Mouse (Mus musculus): ENCODE results near the gene Gm5741.
"Not testable (repeated sequence)": the region's sequence is repeated elsewhere in the genome, so short reads cannot be mapped to it uniquely, and the experiment has no call there.

The Gm5741 gene

GRCm38 (mm10) chr8:85067982-85068381 is at the start of gene Gm5741:
Gene Gm5741 (minus strand): TSS chr8:85067982.
- no peak for DNase-seq (ENCODE audit: low spot score)

DNA sequence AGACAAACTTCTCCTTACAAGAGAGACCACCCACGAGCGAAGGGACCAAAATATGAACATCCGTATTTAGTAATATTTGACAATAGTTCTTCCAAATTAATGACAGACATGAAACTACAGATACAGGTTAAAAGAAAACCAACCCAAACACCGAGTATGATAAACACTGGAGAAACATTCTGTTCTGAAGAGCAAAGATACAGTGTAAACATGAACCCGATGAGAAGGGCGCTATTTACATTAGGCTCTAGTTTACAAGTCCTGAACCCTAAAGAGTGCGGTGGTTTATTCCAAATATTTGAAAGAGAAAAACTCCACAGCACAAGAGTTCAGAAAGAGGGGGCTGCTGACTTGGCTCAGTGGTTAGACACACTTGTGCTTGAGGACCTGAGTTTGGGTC is 49.2 kb upstream of the Gm5741 start:
- DNase-seq (ENCODE audit: low spot score): no peak

DNA sequence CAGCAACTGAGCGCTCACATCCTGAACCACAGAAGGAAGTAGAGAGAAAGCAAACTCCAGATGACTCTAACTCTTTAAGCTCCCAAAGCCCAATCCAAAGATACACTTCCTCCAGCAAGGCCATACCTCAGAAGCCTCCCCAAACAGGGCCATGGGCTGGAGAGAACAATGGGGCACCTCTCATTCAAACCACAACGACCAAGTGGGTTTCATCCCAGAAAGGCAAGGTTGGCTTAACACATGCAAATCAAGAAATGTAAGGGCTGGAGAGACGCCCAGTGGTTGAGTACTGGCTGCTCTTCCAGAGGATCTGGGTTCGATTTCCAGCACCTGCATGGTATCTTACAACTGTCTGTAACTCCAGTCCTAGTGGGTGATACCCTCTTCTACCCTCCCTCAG is 47.7 kb upstream of the Gm5741 start:
- DNase-seq (ENCODE audit: low spot score): no peak

- DNase-seq (ENCODE audit: low spot score): no peak
Observed at GRCm38 (mm10) chr8:85113241-85113640, 45.5 kb upstream of the Gm5741 start.

GRCm38 (mm10) chr8:85100076-85100665 is 32.4 kb upstream of the Gm5741 start:
- DNase-seq (ENCODE audit: low spot score): no peak

GRCm38 (mm10) chr8:85096850-85097249 is 29.1 kb upstream of the Gm5741 start:
- no peak for DNase-seq (ENCODE audit: low spot score)

GRCm38 (mm10) chr8:85096196-85096595 is 28.4 kb upstream of the Gm5741 start:
- DNase-seq (ENCODE audit: low spot score): no peak

- DNase-seq (ENCODE audit: low spot score): no peak
Observed at GRCm38 (mm10) chr8:85095566-85095965, 27.8 kb upstream of the Gm5741 start.

DNA sequence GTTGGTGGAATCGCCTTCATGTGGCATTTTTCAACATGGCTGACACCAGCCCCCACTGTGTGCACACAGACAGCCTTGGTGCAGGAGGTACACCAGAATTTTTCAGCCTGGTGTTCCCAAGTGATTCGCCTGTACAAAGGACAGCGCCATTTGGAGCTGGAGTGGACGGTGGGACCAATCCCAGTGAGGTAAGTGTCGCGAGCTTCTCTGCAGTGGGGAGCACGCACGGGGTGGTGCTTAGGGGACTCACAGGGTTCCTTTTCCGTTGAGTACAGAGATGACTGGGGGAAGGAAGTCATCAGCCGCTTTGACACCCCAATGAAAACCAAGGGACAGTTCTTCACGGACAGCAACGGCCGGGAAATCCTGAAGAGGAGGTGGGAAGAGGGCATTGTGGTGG is 27.3 kb upstream of the Gm5741 start:
- DNase-seq (ENCODE audit: low spot score): no peak

GRCm38 (mm10) chr8:85091526-85092090 is 23.8 kb upstream of the Gm5741 start:
- no peak for DNase-seq (ENCODE audit: low spot score)

- DNase-seq (ENCODE audit: low spot score): no peak
Observed at GRCm38 (mm10) chr8:85090856-85091255, 23.1 kb upstream of the Gm5741 start.

- no peak for DNase-seq (ENCODE audit: low spot score)
Observed at GRCm38 (mm10) chr8:85088771-85089170, 21.0 kb upstream of the Gm5741 start.

DNA sequence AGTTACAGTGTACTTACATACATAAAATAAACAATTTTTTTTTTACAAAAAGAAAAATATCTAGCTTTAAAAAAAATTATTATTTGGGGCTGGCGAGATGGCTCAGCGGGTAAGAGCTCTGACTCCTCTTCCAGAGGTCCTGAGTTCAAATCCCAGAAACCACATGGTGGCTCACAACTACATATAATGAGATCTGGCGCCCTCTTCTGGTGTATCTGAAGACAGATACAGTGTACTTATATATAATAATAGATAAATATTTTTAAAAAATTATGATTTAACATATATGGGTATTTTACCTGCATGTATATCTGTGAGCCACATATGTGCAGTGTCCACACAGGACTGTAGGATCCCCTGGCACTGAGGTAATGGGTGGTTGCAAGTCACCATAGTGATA is 18.5 kb upstream of the Gm5741 start:
- no peak for DNase-seq (ENCODE audit: low spot score)

GRCm38 (mm10) chr8:85084633-85085032 is 16.9 kb upstream of the Gm5741 start:
- no peak for DNase-seq (ENCODE audit: low spot score)

DNA sequence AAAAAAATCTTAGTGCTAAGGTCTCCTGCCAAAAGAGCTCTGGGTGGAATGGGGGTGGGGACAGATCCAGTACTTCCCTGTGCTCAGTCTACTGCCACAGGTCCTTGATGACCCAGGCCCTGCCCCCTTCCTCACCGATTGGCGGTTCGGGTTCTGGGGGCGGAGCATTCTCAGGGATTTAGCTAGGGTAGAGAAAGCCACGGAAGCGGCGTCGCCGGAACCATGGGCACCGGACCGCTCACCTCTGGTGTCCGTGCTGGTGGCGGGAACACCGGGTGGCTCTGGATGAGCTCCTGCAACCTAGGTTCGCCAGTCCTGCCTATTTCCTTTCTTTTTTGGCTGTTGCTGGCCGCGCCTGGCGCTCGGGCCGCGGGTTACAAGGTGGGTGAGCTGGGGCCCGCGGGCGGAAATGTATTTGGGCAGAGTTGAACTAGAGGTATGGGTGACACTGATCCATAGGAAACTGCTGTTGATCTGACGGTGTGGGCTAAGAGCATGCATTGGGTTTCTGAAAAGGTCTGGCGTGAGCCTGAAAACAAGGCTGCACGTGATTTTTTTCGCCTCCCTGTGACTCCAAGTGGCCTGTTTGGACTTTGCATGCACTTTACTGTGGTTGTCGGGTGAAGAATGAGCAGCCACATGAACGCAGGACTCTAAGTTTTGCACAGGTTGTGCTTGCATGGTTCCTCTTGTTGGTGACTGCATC is 15.5 kb upstream of the Gm5741 start, which contains the start of gene Man2b1:
Man2b1 (plus strand) TSS at position 163 of the 706 bp plus-strand sequence.
- peak; percentile 85 for DNase-seq (ENCODE audit: low spot score)

- DNase-seq (ENCODE audit: low spot score): not testable (repeated sequence)
Observed at GRCm38 (mm10) chr8:85082169-85082568, 14.4 kb upstream of the Gm5741 start.

- peak; percentile 60 for DNase-seq (ENCODE audit: low spot score)
Observed at GRCm38 (mm10) chr8:85081216-85081555, 13.4 kb upstream of the Gm5741 start, which contains the start of gene Wdr83. Gene Wdr83 (minus strand): TSS chr8:85081306.

DNA sequence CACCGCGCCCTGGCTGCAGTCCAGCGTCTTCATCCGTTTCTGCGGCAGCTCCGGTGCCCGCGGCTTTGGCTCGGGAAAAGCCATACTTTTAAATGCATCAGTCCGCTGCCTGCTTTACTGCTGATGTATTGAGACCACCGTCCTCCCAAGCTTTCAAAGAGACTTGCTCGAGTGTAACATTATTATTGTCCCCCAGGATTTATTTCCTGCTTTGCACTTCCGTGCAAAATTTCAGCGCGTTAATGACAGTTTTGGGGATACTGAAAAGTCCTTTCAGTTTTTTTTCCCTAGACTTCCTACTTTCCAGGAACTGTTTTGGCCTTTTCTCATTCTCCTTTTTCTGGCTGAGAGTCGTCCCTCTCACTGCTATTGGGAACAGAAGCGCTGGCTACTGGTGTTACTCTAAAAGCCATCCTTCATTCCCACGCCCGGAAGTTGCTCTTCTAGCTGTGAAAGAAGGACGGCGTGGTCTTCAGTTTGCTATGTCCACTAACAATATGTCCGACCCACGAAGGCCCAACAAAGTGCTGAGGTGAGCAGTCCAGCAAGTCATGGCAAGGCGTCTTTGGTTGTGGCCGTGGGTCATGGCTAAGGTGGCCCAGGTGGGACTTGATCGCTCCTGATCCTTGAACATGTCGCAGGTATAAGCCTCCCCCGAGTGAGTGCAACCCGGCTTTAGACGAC is 12.9 kb upstream of the Gm5741 start, which contains the start of gene Wdr83os:
Wdr83os (plus strand) TSS at position 209 of the 684 bp plus-strand sequence.
- DNase-seq (ENCODE audit: low spot score): peak; percentile 59

DNA sequence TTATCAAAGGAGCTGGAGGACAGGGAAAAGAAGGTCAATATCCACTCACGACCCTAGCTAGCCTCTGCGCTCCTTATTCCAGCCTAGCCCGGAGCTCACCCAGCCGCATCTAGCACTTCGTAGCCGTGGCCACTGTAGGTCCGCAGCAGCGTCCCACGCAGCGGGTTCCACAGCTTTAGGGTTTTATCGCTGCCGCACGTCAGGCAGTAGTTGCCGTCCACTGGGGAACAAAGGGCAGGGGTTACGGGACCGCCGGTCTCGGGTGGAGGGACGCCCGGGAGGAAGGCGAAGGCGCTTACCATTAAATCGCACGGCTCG is 12.4 kb upstream of the Gm5741 start:
- no peak for DNase-seq (ENCODE audit: low spot score)

GRCm38 (mm10) chr8:85076993-85077392 is 9.2 kb upstream of the Gm5741 start:
- peak; percentile 77 for DNase-seq (ENCODE audit: low spot score)

GRCm38 (mm10) chr8:85076001-85076400 is 8.2 kb upstream of the Gm5741 start:
- DNase-seq (ENCODE audit: low spot score): no peak

- DNase-seq (ENCODE audit: low spot score): no peak
Observed at GRCm38 (mm10) chr8:85074617-85075016, 6.8 kb upstream of the Gm5741 start.

DNA sequence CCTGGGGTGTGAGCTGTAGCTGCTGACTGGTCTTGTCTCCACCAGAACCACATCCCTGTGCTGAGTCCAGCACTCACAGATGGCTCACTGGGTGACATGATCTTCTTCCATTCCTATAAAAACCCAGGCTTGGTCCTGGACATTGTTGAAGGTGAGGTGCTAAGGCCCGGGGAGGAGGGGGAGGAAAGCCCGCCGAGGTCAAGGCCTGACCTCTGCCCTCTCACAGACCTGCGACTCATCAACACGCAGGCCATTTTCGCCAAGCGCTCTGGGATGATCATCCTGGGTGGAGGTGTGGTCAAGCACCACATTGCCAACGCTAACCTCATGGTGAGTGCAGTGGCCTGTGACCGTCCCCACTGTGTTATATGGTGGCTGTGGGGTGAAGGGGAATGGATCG is 6.4 kb upstream of the Gm5741 start:
- no peak for DNase-seq (ENCODE audit: low spot score)
